Mouse (Mus musculus): ENCODE data around the gene Ifrd1.
"Not testable (repeated sequence)": the region's sequence is repeated elsewhere in the genome, so short reads cannot be mapped to it uniquely, and the experiment has no call there.

The Ifrd1 gene

GRCm38 (mm10) chr12:40248454-40249180, at the start of gene Ifrd1:
Gene Ifrd1 (minus strand): TSS chr12:40248504.
- DNase-seq (ENCODE audit: low spot score), result no peak

- DNase-seq (ENCODE audit: low spot score), result no peak
These were observed 38.2 kb upstream of the Ifrd1 start for GRCm38 (mm10) chr12:40286539-40286938.

GRCm38 (mm10) chr12:40280596-40281325, 32.5 kb upstream of the Ifrd1 start:
- DNase-seq (ENCODE audit: low spot score), result no peak

- DNase-seq (ENCODE audit: low spot score), result no peak
These were observed 29.3 kb upstream of the Ifrd1 start for GRCm38 (mm10) chr12:40277581-40277980.

- no peak for DNase-seq (ENCODE audit: low spot score)
These were observed 26.6 kb upstream of the Ifrd1 start for GRCm38 (mm10) chr12:40274931-40275330.

- no peak for DNase-seq (ENCODE audit: low spot score)
These were observed 25.0 kb upstream of the Ifrd1 start for GRCm38 (mm10) chr12:40273339-40273738.

GRCm38 (mm10) chr12:40272710-40273109, 24.4 kb upstream of the Ifrd1 start:
- no peak for DNase-seq (ENCODE audit: low spot score)

- no peak for DNase-seq (ENCODE audit: low spot score)
These were observed 20.0 kb upstream of the Ifrd1 start for GRCm38 (mm10) chr12:40268313-40268712.

GRCm38 (mm10) chr12:40263712-40264111, 15.4 kb upstream of the Ifrd1 start:
- DNase-seq (ENCODE audit: low spot score), result no peak

GRCm38 (mm10) chr12:40263006-40263405, 14.7 kb upstream of the Ifrd1 start:
- DNase-seq (ENCODE audit: low spot score), result no peak

GRCm38 (mm10) chr12:40258462-40259000, 10.2 kb upstream of the Ifrd1 start:
- no peak for DNase-seq (ENCODE audit: low spot score)

- peak; percentile 82 for DNase-seq (ENCODE audit: low spot score)
These were observed 8.9 kb upstream of the Ifrd1 start for GRCm38 (mm10) chr12:40257226-40257625.

GRCm38 (mm10) chr12:40256543-40256942, 8.2 kb upstream of the Ifrd1 start:
- DNase-seq (ENCODE audit: low spot score), result no peak

- no peak for DNase-seq (ENCODE audit: low spot score)
These were observed 7.7 kb upstream of the Ifrd1 start for GRCm38 (mm10) chr12:40256033-40256432.

GRCm38 (mm10) chr12:40255310-40255709, 7.0 kb upstream of the Ifrd1 start:
- not testable (repeated sequence) for DNase-seq (ENCODE audit: low spot score)

GRCm38 (mm10) chr12:40254729-40255128, 6.4 kb upstream of the Ifrd1 start:
- DNase-seq (ENCODE audit: low spot score), result no peak

GRCm38 (mm10) chr12:40253241-40253640, 4.9 kb upstream of the Ifrd1 start:
- no peak for DNase-seq (ENCODE audit: low spot score)

- peak; percentile 18 for DNase-seq (ENCODE audit: low spot score)
These were observed 2.0 kb upstream of the Ifrd1 start for GRCm38 (mm10) chr12:40250256-40250655.

GRCm38 (mm10) chr12:40247976-40248375, 328 bp downstream of the Ifrd1 start:
- DNase-seq (ENCODE audit: low spot score), result peak; percentile 39

- no peak for DNase-seq (ENCODE audit: low spot score)
These were observed 920 bp downstream of the Ifrd1 start for GRCm38 (mm10) chr12:40247384-40247783.

GRCm38 (mm10) chr12:40245434-40245970, 2.8 kb downstream of the Ifrd1 start:
- no peak for DNase-seq (ENCODE audit: low spot score)

- DNase-seq (ENCODE audit: low spot score), result no peak
These were observed 3.4 kb downstream of the Ifrd1 start for GRCm38 (mm10) chr12:40244926-40245325.

- peak; percentile 78 for DNase-seq (ENCODE audit: low spot score)
These were observed 4.5 kb downstream of the Ifrd1 start for GRCm38 (mm10) chr12:40243821-40244221.
